Mouse (Mus musculus) limb, embryonic 14.5 days (tissue): ENCODE data around the gene Col24a1. TPM values are rescaled to one million over a fixed set of nuclear protein-coding genes. Genes with fewer than 3 reads are reported as not detected.

ENCODE experiments used
- ATAC-seq: fragments of 200-750 bp; cut with Nextera tagmentation; 2 replicates; pipeline ENCODE4 v1.8.0; 2017; ENCODE audit warnings: low read depth, moderate number of reproducible peaks, moderate TSS enrichment; ENCODE audit not compliant: low FRiP score
- DNase-seq: peaks from one replicate; pipeline ENCODE4 v3.0.0-alpha.2; 2015; ENCODE audit warnings: low spot score
- H3K27ac ChIP-seq: fragments of 300-500 bp; sonication (generic); replicated peaks from 2 replicates; pipeline ENCODE4 v1.5.1; 2014; ENCODE audit warnings: low read depth, mild to moderate bottlenecking, low read length, moderate library complexity, mixed read lengths
- H3K27me3 ChIP-seq: fragments of 300-500 bp; sonication (generic); 2 replicates; pipeline ENCODE4 v1.6.1; 2014; ENCODE audit warnings: low read length, mixed read lengths; ENCODE audit not compliant: control insufficient read depth, insufficient read depth
- H3K36me3 ChIP-seq: fragments of 300-500 bp; sonication (generic); 2 replicates; pipeline ENCODE4 v1.6.1; 2014; ENCODE audit warnings: mild to moderate bottlenecking, low read length, moderate library complexity, mixed read lengths; ENCODE audit not compliant: control insufficient read depth, insufficient read depth
- H3K4me1 ChIP-seq: fragments of 300-500 bp; sonication (generic); 2 replicates; pipeline ENCODE4 v1.6.1; 2014; ENCODE audit warnings: antibody characterized with exemption, low read length, mixed read lengths; ENCODE audit not compliant: control insufficient read depth, insufficient read depth
- H3K4me2 ChIP-seq: fragments of 300-500 bp; sonication (generic); replicated peaks from 2 replicates; pipeline ENCODE4 v1.6.1; 2014; ENCODE audit warnings: low read depth, mild to moderate bottlenecking, low read length, moderate library complexity; ENCODE audit not compliant: severe bottlenecking
- H3K4me3 ChIP-seq: fragments of 300-500 bp; sonication (generic); replicated peaks from 2 replicates; pipeline ENCODE4 v1.5.1; 2014; ENCODE audit warnings: low read length
- H3K9ac ChIP-seq: fragments of 300-500 bp; sonication (generic); 2 replicates; pipeline ENCODE4 v1.6.1; 2014; ENCODE audit warnings: mild to moderate bottlenecking, low read depth, low read length, moderate library complexity; ENCODE audit not compliant: severe bottlenecking
- H3K9me3 ChIP-seq: fragments of 300-500 bp; sonication (generic); 2 replicates; pipeline ENCODE4 v1.6.1; 2016; ENCODE audit warnings: low read length; ENCODE audit not compliant: control insufficient read depth
- POLR2A ChIP-seq: fragments of 200-500 bp; IDR thresholded peaks from 2 replicates; pipeline ENCODE4 v1.8.0; 2012; ENCODE audit warnings: inconsistent platforms, mild to moderate bottlenecking, moderate library complexity, borderline replicate concordance; ENCODE audit not compliant: insufficient read depth, insufficient read length; ENCODE audit errors: extremely low read depth
- WGBS: fragments of 180-500 bp; shearing (Covaris S2); extraction: QIAGEN DNeasy Blood & Tissue Kit; methylation state at CpG from one replicate; pipeline ENCODE4 v1.1.7; 2014; 5-methylcytosine and 5-hydroxymethylcytosine counted together
- polyA plus RNA-seq, 2 experiments: library from polyadenylated mRNA; depleted of rRNA in 1 of 2; stranded (reverse) in 1 of 2; unstranded in 1 of 2; fragments of >200 nt; fragmentation: Nextera tagmentation in 1 of 2; extraction: Ambion mirVana in 1 of 2; gene quantifications; 2 replicates each; pipeline versions ENCODE4 v1.2.1 to v1.2.3; 2012 to 2014

Gene Col24a1
- polyA plus RNA-seq, 2 experiments, result 9.5 to 24.0 TPM

- Histone ChIP-seq H3K27me3 (no peaks in the 10 kb centered on the region), H3K4me2 (no peak overlapping the region), H3K27ac (no peak overlapping the region), H3K4me1 (0 out of 2 replicates have a peak, but pooled peaks cover 2% of the 10 kb centered on the region), H3K9ac (no peak overlapping the region), H3K9me3 (no peaks in the 10 kb centered on the region), H3K4me3 (no peak overlapping the region), H3K36me3 (no peaks in the 10 kb centered on the region)
- ATAC-seq (no peak), DNase-seq (no peak)
- TF ChIP-seq POLR2A, result no peak
- WGBS, result 86% methylated on average over 5 of the region's 5 CpGs
Observed at GRCm38 (mm10) chr3:145299980-145300591, 7.8 kb downstream of the Col24a1 start.

- Histone ChIP-seq H3K27ac (no peak overlapping the region), H3K27me3 (no peaks in the 10 kb centered on the region), H3K4me1 (no peaks in the 10 kb centered on the region), H3K36me3 (no peaks in the 10 kb centered on the region), H3K4me2 (no peak overlapping the region), H3K4me3 (no peak overlapping the region), H3K9ac (no peak overlapping the region), H3K9me3 (no peaks in the 10 kb centered on the region)
- 60% methylated on average over 5 of the region's 5 CpGs for WGBS
- TF ChIP-seq POLR2A, result no peak
- ATAC-seq (no peak), DNase-seq (no peak)
Observed at GRCm38 (mm10) chr3:145305311-145305710, 13.0 kb downstream of the Col24a1 start.

- Histone ChIP-seq H3K4me2 (no peak overlapping the region), H3K9ac (no peak overlapping the region), H3K27me3 (no peaks in the 10 kb centered on the region), H3K4me1 (no peaks in the 10 kb centered on the region), H3K4me3 (no peak overlapping the region), H3K27ac (no peak overlapping the region), H3K36me3 (no peaks in the 10 kb centered on the region), H3K9me3 (no peaks in the 10 kb centered on the region)
- WGBS, result 81% methylated on average over 3 of the region's 3 CpGs
- ATAC-seq (no peak), DNase-seq (no peak)
- TF ChIP-seq POLR2A, result no peak
Observed at GRCm38 (mm10) chr3:145307209-145307608, 14.9 kb downstream of the Col24a1 start.

GRCm38 (mm10) chr3:145320587-145321274, 28.5 kb downstream of the Col24a1 start:
- peak overlapping the region; percentile 40 for H3K4me2 ChIP-seq
- no peak for TF ChIP-seq POLR2A
- ATAC-seq, result peak; percentile 84; the same call in 1 of the 2 replicates

GRCm38 (mm10) chr3:145325402-145325801, 33.1 kb downstream of the Col24a1 start:
- TF ChIP-seq POLR2A, result no peak
- ATAC-seq (no peak), DNase-seq (no peak)
- Histone ChIP-seq H3K4me2 (no peak overlapping the region), H3K9ac (no peak overlapping the region), H3K27me3 (no peaks in the 10 kb centered on the region), H3K4me3 (no peak overlapping the region), H3K4me1 (peaks cover 13% of the 10 kb centered on the region), H3K9me3 (no peaks in the 10 kb centered on the region), H3K36me3 (no peaks in the 10 kb centered on the region), H3K27ac (no peak overlapping the region)
- WGBS, result 90% methylated on average over 3 of the region's 3 CpGs

More at GRCm38 (mm10) chr3:145320587-145321274, 28.5 kb downstream of the Col24a1 start:
- Histone ChIP-seq H3K4me3 (no peak overlapping the region), H3K9ac (peak overlapping the region; percentile 22; the same call in 1 of the 2 replicates), H3K4me1 (peaks cover 19% of the 10 kb centered on the region), H3K27ac (peak overlapping the region; percentile 67), H3K36me3 (no peaks in the 10 kb centered on the region), H3K9me3 (no peaks in the 10 kb centered on the region), H3K27me3 (no peaks in the 10 kb centered on the region)
- WGBS, result 28% methylated on average over 14 of the region's 14 CpGs
- DNase-seq, result peak; percentile 54
